Mouse (Mus musculus): ENCODE data around the gene Pramef25. TPM values are rescaled to one million over a fixed set of nuclear protein-coding genes. Genes with fewer than 3 reads are reported as not detected.

Gene Pramef25
- not detected for total RNA-seq (2023)

GRCm38 (mm10) chr4:143950916-143951315 is at the start of gene Pramef25:
TSS of gene Pramef25 (minus strand) at chr4:143951016.

GRCm38 (mm10) chr4:143994269-143994668 is 43.5 kb upstream of the Pramef25 start, which contains the start of gene Pramef17:
TSS of gene Pramef17 (minus strand) at chr4:143994369.

GRCm38 (mm10) chr4:143966850-143967249 is 16.0 kb upstream of the Pramef25 start, which contains the start of gene Gm13101:
TSS of gene Gm13101 (minus strand) at chr4:143966950.

GRCm38 (mm10) chr4:143900280-143900679 is 50.5 kb downstream of the Pramef25 start, which contains the start of gene Pramef6:
TSS of gene Pramef6 (minus strand) at chr4:143900380.

Other genes with a start within 250 kb of the Pramef25 start
- gene Gm13089, start 248.3 kb downstream of the Pramef25 start, total RNA-seq (2023), result not detected
- not detected for gene Gm13078, start 231.6 kb downstream of the Pramef25 start, total RNA-seq (2023)
- gene Gm13023, start 161.7 kb downstream of the Pramef25 start, total RNA-seq (2023), result not detected
- not detected for gene Gm13084, start 134.9 kb downstream of the Pramef25 start, total RNA-seq (2023)
- not detected for gene Gm13103, start 104.5 kb downstream of the Pramef25 start, total RNA-seq (2023)
- gene Pramef6, start 50.6 kb downstream of the Pramef25 start, total RNA-seq (2023), result not detected
- not detected for gene Gm13101, start 15.9 kb upstream of the Pramef25 start, total RNA-seq (2023)
- gene Pramef17, start 43.4 kb upstream of the Pramef25 start, total RNA-seq (2023), result not detected
- not detected for gene Pramel4, start 108.1 kb upstream of the Pramef25 start, total RNA-seq (2023)
- gene Gm13102, start 155.5 kb upstream of the Pramef25 start, total RNA-seq (2023), result not detected
- gene Oog3, start 211.6 kb upstream of the Pramef25 start, total RNA-seq (2023), result not detected
- not detected for gene Oog2, start 239.7 kb upstream of the Pramef25 start, total RNA-seq (2023)

Measured in monocyte, adult 59 days (primary cell).